Mouse (Mus musculus) small intestine, adult 2 months (tissue): ENCODE measurements around the gene Nt5c2. TPM values are rescaled to one million over a fixed set of nuclear protein-coding genes. Genes with fewer than 3 reads are reported as not detected.
"Not testable (repeated sequence)": the region's sequence is repeated elsewhere in the genome, so short reads cannot be mapped to it uniquely, and the experiment has no call there.

Source experiments
- H3K27ac ChIP-seq: fragments of 200-500 bp; 2 replicates; pipeline ENCODE4 v1.5.1; 2012; ENCODE audit warnings: low read depth, low read length, control low read depth, inconsistent platforms; ENCODE audit not compliant: insufficient read depth
- H3K27me3 ChIP-seq: fragments of 200-500 bp; 2 replicates; pipeline ENCODE4 v1.6.1; 2012; ENCODE audit warnings: mild to moderate bottlenecking, moderate library complexity, low read length, inconsistent platforms; ENCODE audit not compliant: control insufficient read depth, insufficient read depth
- H3K36me3 ChIP-seq: fragments of 200-500 bp; 2 replicates; pipeline ENCODE4 v1.6.1; 2012; ENCODE audit warnings: mild to moderate bottlenecking, low read length, control low read depth, inconsistent platforms; ENCODE audit not compliant: control insufficient read depth, insufficient read depth
- H3K4me1 ChIP-seq: fragments of 200-500 bp; 2 replicates; pipeline ENCODE4 v1.6.1; 2012; ENCODE audit warnings: low read length, inconsistent platforms, mixed read lengths; ENCODE audit not compliant: control insufficient read depth, insufficient read depth, insufficient read length
- H3K4me3 ChIP-seq: fragments of 200-500 bp; 2 replicates; pipeline ENCODE4 v1.5.1; 2012; ENCODE audit warnings: low read depth, mild to moderate bottlenecking, control low read depth, inconsistent platforms, low read length, moderate library complexity
- CTCF ChIP-seq: fragments of 200-500 bp; IDR thresholded peaks from 2 replicates; pipeline ENCODE4 v1.5.1; 2012; ENCODE audit warnings: low read depth, mild to moderate bottlenecking, control low read depth, inconsistent platforms, low read length, moderate library complexity, mixed read lengths; ENCODE audit not compliant: insufficient replicate concordance, insufficient read length; ENCODE audit errors: extremely low read depth
- POLR2A ChIP-seq: fragments of 200-500 bp; IDR thresholded peaks from 2 replicates; pipeline ENCODE4 v1.6.1; 2012; ENCODE audit warnings: low read depth, mild to moderate bottlenecking, control low read depth, inconsistent platforms, low read length, moderate library complexity
- WGBS: fragments of 180-500 bp; shearing (Covaris S2); methylation state at CpG from one replicate; pipeline ENCODE4 v1.1.7; 2018; 5-methylcytosine and 5-hydroxymethylcytosine counted together
- polyA plus RNA-seq: library from polyadenylated mRNA; depleted of rRNA; stranded (reverse); fragments of >200 nt; gene quantifications from 2 replicates; pipeline ENCODE4 v1.2.3, GENCODE M21; 2012

Gene Nt5c2
- polyA plus RNA-seq, 1 experiment, result 6.1 TPM

- TF ChIP-seq CTCF, result no peak
- no peak for TF ChIP-seq POLR2A
- no peak overlapping the region for H3K4me3 ChIP-seq
- H3K27ac ChIP-seq, result no peak overlapping the region
- no peaks in the 10 kb centered on the region for H3K4me1 ChIP-seq
- 67% methylated on average over 8 of the region's 8 CpGs for WGBS
- no peaks in the 10 kb centered on the region for H3K36me3 ChIP-seq
- no peaks in the 10 kb centered on the region for H3K27me3 ChIP-seq
Measured at GRCm38 (mm10) chr19:46998168-46998870, 16.6 kb downstream of the Nt5c2 start.

- no peak overlapping the region for H3K27ac ChIP-seq
- no peaks in the 10 kb centered on the region for H3K36me3 ChIP-seq
- WGBS, result 75% methylated on average over 9 of the region's 9 CpGs
- H3K4me1 ChIP-seq, result no peaks in the 10 kb centered on the region
- TF ChIP-seq POLR2A (no peak), CTCF (no peak)
- H3K27me3 ChIP-seq, result no peaks in the 10 kb centered on the region
- no peak overlapping the region for H3K4me3 ChIP-seq
Measured at GRCm38 (mm10) chr19:46996095-46996494, 18.9 kb downstream of the Nt5c2 start.

- peaks cover 14% of the 10 kb centered on the region for H3K4me1 ChIP-seq
- H3K27me3 ChIP-seq, H3K36me3 ChIP-seq, H3K4me3 ChIP-seq, H3K27ac ChIP-seq: not testable (repeated sequence)
- 60% methylated on average over 4 of the region's 4 CpGs for WGBS
Measured at GRCm38 (mm10) chr19:46992329-46992728, 22.6 kb downstream of the Nt5c2 start.

- TF ChIP-seq POLR2A (no peak), CTCF (peak; percentile 92; the same call in 1 of the 2 replicates)
- H3K27me3 ChIP-seq, result no peaks in the 10 kb centered on the region
- 3% methylated on average over 5 of the region's 5 CpGs for WGBS
- no peaks in the 10 kb centered on the region for H3K36me3 ChIP-seq
- no peak overlapping the region for H3K4me3 ChIP-seq
- peaks cover 14% of the 10 kb centered on the region for H3K4me1 ChIP-seq
- no peak overlapping the region for H3K27ac ChIP-seq
Measured at GRCm38 (mm10) chr19:46991145-46991544, 23.8 kb downstream of the Nt5c2 start.

- WGBS, result 56% methylated on average over 8 of the region's 8 CpGs
- H3K4me3 ChIP-seq, H3K27ac ChIP-seq, H3K36me3 ChIP-seq, H3K27me3 ChIP-seq: not testable (repeated sequence)
- H3K4me1 ChIP-seq, result peaks cover 14% of the 10 kb centered on the region
Measured at GRCm38 (mm10) chr19:46990625-46991024, 24.3 kb downstream of the Nt5c2 start.

GRCm38 (mm10) chr19:46990153-46990518 is 24.8 kb downstream of the Nt5c2 start:
- Histone ChIP-seq H3K27ac (no peak overlapping the region), H3K4me3 (no peak overlapping the region), H3K4me1 (peaks cover 15% of the 10 kb centered on the region), H3K27me3 (no peaks in the 10 kb centered on the region), H3K36me3 (no peaks in the 10 kb centered on the region)
- no peak for TF ChIP-seq POLR2A
- TF ChIP-seq CTCF, result no peak
- WGBS, result 80% methylated on average over 3 of the region's 3 CpGs

GRCm38 (mm10) chr19:46989479-46990152 is 25.3 kb downstream of the Nt5c2 start:
- Histone ChIP-seq H3K4me3 (no peak overlapping the region), H3K27ac (no peak overlapping the region), H3K4me1 (peaks cover 19% of the 10 kb centered on the region), H3K27me3 (no peaks in the 10 kb centered on the region), H3K36me3 (no peaks in the 10 kb centered on the region)
- TF ChIP-seq POLR2A (no peak), CTCF (no peak)
- WGBS, result 45% methylated on average over 20 of the region's 20 CpGs
